Mouse (Mus musculus): ENCODE measurements around the gene Bcl7a.

Gene Bcl7a

DNA sequence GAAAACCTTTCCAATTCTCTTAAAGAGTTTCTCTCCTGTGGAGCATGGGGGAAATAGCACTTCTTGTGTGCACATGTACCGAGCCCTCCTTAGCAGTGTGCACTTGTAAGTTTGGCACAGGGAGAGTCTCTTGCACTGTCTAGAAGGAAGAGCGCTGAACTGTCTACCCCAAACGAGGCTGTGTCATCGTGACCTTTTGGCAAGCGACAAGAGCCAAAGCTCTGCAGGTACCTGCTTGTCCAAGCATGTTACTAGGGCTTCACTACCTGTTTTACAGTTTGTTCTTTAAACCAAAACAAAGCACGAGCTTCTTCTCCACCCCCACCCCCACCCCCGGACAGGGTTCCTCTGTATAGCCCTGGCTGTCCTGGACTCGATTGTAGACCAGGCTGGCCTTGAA is 15.9 kb upstream of the Bcl7a start:
- no peak for DNase-seq (ENCODE audit: low read depth, low spot score)

DNA sequence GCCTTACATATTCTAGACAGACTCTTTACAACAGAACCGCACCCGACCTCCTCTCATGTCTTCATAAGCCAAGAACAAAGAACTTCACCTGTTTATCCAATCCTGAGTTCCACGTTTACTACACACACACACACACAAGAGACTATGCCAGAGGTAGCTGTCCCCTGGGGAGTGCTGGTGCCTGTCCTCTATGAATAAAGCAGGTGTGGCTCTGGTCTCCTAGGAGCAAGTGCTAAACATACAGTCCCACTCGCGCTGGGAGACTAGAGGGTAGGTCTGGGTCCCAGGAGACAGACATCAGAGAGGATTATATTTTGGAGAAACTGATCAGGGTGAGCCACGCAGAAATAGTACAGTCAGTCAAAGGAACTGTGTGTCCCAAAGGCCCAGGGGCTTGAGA is 10.1 kb upstream of the Bcl7a start:
- DNase-seq (ENCODE audit: low read depth, low spot score): no peak

DNA sequence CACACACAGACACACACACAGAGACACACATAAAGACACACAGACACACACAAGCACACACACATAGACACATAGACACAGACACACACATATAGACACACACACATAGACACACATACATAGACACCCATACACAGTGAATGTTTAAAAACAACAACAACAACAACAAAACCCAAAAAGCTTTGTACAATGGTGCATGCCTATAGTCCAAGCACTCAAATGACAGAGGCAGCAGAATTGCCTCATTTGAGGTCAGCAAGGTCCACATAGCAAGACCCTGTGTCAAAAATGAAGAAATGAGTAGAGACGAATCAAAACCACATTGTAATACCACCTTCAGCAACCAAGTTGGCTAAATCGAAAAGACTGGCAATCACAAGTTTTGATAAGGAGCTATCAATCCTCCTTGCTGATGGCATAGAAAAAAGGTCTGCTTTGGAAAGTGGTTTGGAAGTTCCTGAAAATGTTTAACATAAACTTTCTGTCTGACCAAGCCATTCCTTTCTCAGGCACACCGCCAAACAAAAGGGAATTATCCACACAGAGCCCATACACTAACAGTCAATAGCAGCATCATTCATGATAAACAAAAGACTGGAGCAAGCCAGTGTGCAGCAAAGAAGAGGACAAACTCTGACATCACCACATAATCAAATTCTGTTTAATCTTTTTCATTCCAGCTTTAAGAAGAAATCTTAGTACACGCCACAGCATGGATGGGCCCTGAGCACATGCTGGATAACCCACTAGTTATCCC is 7.3 kb upstream of the Bcl7a start:
- no peak for DNase-seq (ENCODE audit: low read depth, low spot score)

DNA sequence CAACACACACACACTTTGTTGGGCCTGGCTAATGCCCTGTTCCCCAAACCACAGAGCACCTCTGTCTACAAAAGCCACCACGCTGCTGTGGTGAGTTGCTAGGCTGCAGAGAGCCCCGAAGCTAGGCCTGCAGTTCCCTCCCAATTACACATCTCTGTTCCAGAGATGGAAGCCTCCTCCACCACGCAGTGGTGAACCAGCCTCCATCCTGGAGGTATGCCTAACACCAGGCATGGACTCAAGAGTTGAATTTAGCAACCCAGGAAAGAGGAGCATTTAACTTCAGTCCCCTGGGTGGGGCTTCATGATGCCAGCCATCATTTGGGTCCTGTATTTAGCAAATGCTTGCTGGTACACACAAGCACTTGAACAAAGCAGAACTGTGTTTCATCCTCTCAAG is 5.2 kb upstream of the Bcl7a start:
- DNase-seq (ENCODE audit: low read depth, low spot score): no peak

DNA sequence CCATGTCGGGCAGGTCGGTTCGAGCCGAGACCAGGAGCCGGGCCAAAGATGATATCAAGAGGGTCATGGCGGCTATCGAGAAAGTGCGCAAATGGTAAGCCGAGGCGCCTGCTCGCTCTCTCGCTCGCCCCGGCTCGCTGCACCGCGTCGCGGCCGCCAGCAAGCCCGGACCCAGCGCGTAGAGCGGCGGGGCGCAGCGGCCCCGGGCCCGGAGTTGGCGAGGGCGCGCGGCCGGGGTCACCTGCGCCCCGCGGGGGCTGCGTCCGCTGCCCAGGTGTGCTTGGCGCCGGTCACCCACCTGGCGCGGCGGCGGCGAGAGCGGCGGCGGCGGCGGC is 961 bp downstream of the Bcl7a start:
- no peak for DNase-seq (ENCODE audit: low read depth, low spot score)

DNA sequence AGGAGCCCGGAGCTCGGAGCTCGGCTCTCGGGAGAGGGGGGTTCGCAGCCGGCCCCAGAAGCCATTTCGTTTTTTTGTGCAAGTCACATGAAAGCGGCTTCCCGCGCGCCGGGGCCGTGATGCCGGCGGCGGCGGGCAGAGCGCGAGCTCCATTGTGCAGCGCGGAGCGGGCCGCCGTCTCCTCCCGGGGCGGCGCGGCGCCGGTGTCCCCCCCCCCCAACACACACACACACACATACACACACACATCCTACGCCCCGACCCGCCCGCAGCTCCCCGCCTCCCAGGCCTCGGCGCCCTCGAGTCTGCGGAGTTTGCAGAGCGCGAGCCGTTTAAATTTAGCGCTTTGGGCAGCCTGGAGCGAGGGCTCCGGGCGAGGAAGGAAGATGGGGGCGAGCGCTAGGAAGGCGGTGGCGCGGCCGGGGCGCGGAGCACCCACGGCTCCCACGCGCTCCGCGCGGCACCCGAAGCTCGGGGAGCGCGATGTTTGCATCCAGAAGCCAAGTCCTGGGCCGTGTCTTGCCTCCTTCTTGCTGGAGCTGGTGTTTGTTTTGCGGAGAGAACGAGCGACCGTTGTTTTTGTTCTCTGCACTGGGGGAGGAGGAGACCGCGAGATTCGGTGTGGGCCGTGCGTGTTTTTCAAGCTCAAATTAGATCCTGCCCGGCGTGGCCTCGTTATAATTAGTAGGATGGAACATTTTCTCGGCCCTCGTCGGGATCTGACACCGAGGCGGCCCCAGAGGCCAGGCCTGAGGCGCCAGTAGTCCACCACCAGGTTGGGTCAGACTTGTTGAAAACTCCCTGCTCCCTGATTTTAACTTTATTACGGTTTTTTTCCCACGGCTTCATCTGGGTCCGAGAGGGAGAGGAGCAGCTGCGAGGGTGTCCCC is 1.6 kb downstream of the Bcl7a start:
- no peak for DNase-seq (ENCODE audit: low read depth, low spot score)

DNA sequence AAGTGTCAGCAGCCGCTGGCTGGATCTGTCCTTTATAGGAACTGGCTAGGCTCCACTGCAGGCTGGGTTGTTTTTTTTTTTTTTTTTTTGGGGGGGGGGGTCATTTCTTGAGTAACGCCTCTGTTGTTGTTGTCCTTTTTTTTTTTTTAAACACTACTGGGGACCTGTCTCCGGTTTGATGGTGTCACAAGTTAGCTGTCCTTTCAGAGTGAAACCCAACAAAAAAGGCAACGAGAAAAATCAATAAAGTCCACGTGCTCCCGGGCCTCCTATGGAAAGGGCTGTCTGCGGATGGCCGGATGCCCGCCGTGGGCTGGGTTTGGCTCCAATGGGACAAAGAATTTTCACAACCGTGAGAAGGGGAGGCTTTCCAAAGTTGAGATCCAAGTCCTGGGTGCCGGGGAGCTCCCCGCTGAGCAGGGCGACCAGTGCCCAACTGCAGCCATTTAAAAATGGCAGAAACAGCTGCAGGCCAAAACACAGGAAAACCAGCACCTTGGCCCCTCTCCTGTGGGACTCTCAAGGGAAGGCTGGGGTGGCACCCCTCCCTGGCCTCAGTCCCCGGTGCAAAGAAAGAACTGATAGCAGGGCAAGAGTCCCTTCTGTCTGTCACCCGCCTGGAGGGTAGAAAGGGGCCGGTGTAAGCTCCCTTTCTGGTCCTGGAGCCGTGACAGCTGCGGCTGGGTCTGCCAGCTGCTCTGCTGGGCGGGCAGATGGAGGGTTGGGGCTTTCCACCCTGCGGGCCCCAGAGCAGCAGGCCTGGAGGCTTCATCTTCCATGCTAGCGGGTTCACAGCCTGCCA is 2.4 kb downstream of the Bcl7a start:
- no peak for DNase-seq (ENCODE audit: low read depth, low spot score)

DNA sequence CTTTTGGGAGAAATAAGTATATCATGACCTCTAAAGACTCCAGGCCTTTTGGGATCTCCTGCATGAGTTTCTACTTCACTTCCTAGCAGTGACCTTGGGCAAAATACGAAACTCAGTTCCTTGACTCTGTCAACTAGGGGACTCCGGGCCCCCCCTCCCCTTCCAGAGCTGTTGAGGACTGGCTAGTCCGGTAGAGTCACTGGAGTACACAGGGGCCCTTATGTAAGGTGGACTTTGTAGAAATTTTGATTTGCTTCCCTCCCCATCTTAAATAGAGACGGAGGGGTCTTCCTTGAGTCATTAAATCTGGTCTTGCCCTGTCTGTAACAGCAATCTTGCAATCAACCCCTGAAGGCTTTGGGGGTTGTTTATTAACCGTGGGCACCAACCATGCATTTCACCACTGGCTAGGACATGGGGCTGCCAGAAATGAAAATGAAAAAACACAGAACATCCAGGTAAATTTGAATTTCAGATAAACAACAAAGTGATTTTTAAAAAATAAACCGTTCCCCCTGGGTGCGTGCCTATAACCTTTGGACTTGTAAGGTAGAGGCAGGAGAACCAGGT is 3.2 kb downstream of the Bcl7a start:
- DNase-seq (ENCODE audit: low read depth, low spot score): no peak

DNA sequence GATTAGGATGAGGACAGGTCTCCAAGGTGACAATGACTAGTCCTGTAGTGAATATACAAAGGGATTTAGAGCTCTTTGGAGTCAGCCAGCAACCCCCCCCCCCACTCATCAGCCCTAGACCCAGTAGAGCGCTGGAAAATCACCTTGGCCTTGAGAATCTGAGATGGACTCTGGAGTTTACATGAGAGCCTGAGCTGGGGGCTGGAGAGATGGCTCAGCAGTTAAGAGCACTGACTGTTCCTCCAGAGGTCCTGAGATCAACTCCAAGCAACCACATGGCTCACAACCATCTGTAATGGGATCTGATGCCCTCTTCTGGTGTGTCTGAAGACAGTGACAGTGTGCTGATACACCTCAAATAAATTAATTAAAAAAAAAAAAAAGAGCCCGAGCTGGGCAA is 4.4 kb downstream of the Bcl7a start:
- no peak for DNase-seq (ENCODE audit: low read depth, low spot score)

DNA sequence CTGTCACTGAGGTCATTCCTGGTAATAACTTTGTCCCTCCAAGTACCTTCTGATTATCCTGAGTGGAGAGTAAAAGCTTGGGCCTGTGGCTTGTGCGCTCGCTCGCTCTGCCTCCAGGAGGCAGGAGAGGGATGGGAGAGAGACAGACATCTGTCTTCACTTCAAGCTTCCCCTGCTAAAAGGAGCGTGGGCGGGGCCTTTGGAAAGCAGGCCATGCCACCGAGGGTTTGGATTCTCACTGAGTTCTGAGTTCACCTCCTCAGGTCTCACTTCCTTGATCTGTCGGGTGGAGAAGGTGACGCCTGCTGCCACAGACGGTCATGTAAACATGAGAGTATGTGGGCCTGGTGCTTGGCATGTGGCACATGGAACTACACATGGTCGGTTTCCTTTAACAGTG is 6.8 kb downstream of the Bcl7a start:
- no peak for DNase-seq (ENCODE audit: low read depth, low spot score)

DNA sequence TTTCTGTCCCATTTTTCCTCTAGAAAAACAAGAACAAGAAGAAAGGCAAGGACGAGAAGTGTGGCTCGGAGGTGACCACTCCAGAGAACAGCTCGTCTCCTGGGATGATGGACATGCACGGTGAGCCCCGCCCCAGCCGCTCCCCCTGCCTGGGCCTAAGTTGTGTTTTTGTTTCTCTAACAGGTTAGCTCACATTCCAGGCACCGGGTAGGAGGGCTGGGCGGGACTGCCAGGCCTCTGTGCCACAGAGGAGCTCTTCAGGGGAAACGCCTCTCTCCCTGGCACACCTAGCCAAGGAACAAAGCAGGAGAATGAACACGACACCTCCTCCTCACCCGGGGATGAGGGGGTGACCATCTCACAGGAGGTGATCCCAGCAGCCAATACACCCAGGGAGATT is 12.3 kb downstream of the Bcl7a start:
- DNase-seq (ENCODE audit: low read depth, low spot score): no peak

DNA sequence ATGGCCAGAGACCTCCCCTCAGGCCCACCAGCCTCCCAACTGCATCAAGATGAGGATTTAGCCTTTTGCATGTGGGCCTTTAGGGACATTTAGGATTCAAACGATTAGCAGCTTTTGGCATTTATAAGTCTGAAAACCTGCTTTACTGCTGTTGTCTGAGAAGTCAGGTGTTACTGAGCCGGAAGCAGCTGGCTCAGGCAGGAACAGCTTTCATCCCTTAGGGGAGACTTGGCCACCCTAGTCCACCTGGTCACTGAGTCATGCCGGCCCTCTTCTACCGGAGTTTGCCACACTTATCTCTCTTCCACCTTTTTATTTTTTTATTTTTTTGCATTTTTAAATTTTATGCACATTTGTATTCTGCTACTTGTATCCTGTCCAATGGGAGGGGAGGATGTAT is 13.6 kb downstream of the Bcl7a start:
- no peak for DNase-seq (ENCODE audit: low read depth, low spot score)

DNA sequence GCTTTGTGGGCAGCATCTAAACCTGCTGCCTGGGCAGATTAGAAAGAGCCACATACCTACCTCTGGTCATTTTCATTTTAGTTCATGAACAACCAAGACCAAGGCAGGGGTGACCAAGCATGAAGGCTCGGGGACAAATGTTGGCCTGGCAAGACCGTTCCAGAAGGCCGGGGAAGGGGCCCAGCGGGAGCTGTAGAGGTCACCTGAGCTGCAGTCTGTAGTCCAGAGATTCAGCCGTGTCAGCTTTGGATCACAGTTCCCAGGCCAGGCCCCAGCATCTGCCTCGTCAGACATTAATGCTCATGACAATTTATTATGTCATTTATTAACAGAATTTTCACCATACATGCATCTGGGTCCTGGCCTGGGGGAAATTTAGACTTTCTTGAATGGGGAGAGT is 15.8 kb downstream of the Bcl7a start:
- DNase-seq (ENCODE audit: low read depth, low spot score): no peak

DNA sequence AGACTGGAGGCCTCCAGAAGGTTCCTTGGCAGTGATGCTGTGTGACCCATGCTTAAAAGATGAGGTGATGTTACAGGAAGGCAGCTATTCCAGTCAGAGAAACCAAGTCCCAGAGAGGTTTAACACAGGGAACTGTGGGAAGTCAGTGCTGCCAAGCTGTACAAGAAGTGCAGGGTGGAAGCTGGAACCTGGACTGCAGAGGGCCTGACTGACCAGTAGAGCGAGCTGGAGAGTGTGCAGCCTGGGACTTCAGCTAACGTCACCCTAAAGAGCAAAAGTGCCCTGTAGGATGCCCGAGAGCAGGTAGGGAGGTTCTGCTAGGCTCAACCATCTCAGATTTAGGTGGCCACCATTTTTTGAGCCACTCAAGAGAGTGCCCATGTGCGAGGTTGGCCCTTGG is 19.3 kb downstream of the Bcl7a start:
- no peak for DNase-seq (ENCODE audit: low read depth, low spot score)

DNA sequence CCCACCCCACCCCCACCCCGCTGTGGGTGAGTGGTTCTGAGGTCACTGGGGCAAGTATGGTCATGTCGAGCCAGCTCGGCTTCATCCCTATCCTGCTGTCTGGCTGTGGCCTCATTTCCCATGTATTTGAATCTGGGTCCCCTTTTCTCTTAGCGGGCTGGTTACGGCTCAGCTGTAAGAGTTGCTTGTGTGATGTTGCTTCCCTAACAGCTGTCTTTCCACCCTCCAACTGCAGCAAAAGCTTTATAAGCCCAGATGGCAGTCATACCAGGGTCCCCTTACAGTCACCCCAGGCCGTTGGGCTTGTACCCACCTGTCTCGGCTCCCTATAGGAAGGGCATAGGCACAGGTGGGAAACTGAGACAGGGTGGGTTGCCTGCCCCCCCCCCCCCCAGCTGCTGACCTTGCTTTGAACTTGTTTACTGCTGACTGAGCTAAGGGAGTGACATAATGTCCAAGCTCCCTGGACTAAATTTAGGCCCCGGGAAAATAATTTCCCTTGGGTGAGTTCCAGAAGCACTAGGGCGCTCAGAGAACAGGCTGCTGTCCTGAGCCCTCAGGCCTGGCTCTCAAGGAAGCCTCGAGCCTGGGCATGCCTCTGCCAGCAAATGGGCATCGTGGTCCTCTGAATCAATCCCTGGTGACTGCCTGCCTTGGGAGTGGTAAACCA is 20.8 kb downstream of the Bcl7a start:
- DNase-seq (ENCODE audit: low read depth, low spot score): no peak

DNA sequence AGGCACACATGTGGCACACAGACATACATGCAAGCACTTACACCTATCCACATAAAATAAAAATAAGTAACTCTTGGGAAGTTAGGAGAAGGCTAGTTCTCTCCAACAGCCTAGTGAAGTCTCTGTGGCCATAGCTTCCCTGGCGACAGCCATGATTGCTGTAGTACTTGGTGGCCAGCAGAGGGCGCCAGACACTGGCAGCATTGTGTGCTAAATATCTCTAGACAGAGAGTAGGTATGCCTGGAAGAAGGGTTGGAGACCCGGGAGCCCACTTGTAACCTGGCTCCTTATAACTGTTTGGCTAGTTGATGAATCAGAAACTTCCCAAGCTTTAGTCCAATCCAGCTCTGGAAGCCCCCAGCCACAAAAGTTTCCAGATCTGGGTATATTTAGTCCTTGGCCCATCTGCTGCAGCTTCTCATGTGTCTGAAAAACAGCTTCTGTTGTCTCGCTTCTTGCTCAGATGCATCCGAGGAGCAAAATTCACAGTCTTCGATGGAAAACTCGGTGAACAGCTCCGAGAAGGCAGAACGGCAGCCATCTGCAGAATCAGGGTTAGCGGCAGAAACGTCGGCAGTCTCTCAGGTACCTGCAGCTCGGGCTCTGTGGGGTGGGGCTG is 25.3 kb downstream of the Bcl7a start:
- DNase-seq (ENCODE audit: low read depth, low spot score): no peak

DNA sequence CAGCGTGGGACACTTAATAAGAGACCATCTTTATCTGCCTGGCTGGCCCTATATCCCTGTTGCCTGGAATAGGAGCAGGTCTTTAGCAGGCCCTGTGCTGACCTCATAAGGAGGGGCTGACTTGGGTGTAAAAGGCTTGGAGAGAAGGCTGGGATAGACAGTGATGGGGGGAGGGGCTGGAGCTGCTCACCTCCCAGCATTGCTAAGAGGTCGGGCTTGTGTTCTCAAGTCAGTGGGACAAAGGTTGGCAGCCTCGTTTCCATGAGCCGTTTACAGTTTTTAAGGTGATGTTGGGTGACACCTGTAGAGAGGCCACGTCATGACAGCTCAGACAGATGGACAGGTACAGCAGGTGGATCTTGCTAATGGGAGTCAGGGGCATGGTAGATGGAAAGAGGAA is 26.4 kb downstream of the Bcl7a start:
- no peak for DNase-seq (ENCODE audit: low read depth, low spot score)

DNA sequence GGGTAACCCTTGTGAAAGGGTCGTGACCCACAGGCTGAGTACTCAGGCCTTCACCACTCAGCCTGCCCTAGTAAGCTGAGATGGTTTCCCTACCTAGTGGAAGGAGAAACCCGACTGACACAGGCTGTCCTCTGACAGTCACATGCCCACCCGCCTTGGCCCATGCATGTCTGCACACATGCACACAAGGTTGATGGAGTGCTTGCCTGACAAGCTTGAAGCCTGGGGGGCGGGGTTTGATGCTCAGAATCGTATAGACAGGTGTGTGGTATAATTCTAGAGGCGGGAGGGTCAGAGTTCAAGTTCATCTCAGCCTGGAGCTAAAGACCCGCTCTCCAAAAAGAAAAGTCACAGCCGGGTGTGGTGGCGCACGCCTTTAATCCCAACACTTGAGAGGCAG is 31.6 kb downstream of the Bcl7a start:
- no peak for DNase-seq (ENCODE audit: low read depth, low spot score)

DNA sequence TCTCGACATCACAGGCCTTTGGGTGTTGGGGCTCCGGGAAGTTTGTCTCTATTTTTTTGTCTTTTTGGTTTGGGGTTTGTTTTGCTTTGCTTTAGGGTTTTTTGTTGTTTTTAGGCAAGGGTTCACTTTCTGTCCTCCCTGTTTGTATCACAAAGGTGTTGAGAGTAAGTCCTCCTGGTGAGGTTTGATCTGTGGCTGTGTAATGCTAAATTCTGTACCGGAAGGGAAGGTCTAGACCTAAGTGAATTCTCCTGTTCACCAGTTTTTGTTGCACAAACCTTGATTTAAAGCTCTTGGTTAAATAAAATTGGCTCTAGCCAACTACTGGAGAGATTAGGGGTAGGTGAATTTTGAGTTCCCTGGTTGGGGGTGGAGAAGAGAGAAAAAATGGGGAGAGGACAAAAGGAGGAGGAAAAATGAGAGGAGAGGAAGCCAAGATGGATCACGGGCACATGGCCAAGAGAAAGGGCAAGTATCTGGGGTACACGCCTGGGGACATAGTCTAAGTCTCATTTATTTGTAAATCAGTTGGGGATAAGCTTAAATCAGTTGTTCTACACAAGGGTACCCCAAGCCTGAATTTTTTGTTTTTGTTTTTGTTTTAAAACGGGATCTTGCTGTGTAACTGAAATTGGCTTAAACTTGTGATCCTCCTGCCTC is 32.3 kb downstream of the Bcl7a start:
- DNase-seq (ENCODE audit: low read depth, low spot score): no peak

DNA sequence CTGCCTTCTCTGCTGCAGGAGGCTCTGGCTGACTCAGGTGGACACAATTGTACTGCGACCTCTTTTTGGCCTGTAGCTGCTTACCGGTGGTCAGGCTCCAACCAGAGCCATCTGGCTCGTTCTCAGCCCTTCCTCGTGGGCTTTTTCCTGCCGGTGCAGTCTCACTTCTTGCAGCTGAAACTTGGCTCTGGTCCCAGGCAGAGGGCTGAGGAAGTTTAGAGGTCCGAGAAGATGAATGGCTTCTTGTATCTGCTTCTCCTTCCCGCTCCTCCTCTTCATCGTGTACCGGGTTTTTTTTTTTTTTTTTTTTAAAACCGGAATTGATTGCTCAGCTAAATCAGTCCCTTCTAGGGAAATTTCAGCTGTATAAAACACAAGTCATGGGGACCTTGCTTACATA is 32.9 kb downstream of the Bcl7a start:
- DNase-seq (ENCODE audit: low read depth, low spot score): no peak
